Mouse (Mus musculus): ENCODE results near the gene Mex3a. TPM values are rescaled to one million over a fixed set of nuclear protein-coding genes. Genes with fewer than 3 reads are reported as not detected.
"Not testable (repeated sequence)": the region's sequence is repeated elsewhere in the genome, so short reads cannot be mapped to it uniquely, and the experiment has no call there.

Gene Mex3a
- total RNA-seq, 2 experiments from 2014 or later: 2.8 to 3.0 TPM

- DNase-seq (ENCODE audit: low spot score in 2 of 2): no peak
- intact Hi-C loops (cut with DNase I): no loop called here
These were observed 24.4 kb downstream of the Mex3a start for GRCm38 (mm10) chr3:88556616-88557015.

DNA sequence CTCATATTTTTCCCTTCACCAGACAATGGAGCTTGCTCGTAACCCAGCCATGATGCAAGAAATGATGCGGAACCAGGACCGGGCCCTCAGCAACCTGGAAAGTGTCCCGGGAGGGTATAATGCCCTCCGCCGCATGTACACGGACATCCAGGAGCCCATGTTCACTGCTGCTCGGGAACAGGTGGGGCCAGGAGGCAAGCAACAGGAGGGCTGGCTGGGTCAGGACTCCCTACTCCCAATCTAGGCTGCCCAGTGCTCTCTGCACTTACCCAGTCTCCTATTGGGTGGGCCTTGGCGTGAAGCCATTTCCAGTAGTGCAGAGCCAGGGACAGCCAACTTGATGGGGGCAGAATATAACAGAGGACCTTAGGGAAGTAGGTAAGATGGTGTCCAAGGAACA, 27.4 kb downstream of the Mex3a start:
- intact Hi-C loops (cut with DNase I): no loop called here
- no peak for DNase-seq (ENCODE audit: low spot score in 2 of 2)

DNA sequence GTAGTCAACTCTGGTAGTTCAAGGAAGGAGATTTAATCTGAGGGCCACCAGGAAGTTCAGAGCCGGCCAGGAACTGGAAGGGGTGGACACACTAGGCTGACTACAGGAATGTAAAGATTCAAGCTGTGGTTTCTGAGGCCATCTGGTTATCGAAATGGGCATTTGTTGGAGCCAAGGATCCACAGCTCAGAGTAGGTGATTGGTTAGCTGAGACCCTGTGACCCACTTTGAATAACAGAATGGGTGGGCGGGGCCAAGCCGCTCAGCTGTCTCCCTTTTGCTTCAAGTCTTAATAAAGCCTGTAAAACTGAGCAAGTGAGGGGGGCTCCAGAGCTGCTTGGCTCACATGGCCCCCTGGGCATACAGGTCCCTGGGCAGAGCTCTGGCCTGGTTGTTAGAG, 29.8 kb downstream of the Mex3a start:
- intact Hi-C loops (cut with DNase I): no loop called here
- no peak for DNase-seq (ENCODE audit: low spot score in 2 of 2)

DNA sequence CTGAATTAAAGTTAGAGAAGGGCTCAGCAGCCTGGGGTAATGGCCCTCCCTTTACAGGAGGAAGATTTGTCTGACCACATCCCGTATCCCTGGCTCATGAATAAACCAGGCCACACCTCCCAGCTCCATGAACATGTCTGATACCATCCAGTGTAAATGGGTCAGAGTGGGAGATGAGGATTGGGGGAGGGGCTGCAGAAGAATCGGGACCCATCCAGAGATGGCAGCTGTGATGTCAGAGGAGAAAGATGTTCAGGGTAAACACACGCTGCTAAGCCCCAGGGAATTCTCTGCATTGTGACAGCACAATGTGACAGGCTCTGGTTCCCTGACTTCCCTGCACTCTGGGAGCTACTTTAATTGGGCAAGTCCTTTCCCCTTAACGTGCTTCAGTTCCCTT, 31.2 kb downstream of the Mex3a start:
- intact Hi-C loops (cut with DNase I): no loop called here
- DNase-seq (ENCODE audit: low spot score in 2 of 2): no peak

- intact Hi-C loops (cut with DNase I): no loop called here
- DNase-seq (ENCODE audit: low spot score in 2 of 2): no peak
These were observed 31.8 kb downstream of the Mex3a start for GRCm38 (mm10) chr3:88563966-88564365.

DNA sequence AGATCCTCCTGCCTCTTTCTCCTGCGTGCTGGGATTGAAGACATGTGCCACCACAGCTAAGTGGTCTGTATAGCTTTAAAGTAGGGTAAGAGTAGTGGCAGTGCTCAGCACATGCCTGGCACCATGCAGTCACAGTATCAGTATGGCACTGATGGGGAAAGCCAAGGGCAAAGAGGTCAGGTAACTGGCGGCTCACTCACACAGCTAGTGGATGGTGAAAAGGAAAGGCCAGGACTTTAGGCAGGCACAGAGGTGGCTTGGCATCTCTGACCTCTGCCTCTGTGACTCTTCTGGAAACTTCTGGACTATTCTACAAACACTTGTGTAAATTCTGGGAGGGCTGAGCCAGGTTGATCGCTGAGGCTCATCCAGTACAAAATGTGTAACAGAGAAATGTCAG, 33.9 kb downstream of the Mex3a start:
- intact Hi-C loops (cut with DNase I): no loop called here
- DNase-seq (ENCODE audit: low spot score in 2 of 2): no peak

- DNase-seq (ENCODE audit: low spot score in 2 of 2): no peak
- intact Hi-C loops (cut with DNase I): no loop called here
These were observed 34.4 kb downstream of the Mex3a start for GRCm38 (mm10) chr3:88566536-88567061.

GRCm38 (mm10) chr3:88567892-88568291, 35.7 kb downstream of the Mex3a start:
- no peak for DNase-seq (ENCODE audit: low spot score in 2 of 2)
- intact Hi-C loops (cut with DNase I): no loop called here

DNA sequence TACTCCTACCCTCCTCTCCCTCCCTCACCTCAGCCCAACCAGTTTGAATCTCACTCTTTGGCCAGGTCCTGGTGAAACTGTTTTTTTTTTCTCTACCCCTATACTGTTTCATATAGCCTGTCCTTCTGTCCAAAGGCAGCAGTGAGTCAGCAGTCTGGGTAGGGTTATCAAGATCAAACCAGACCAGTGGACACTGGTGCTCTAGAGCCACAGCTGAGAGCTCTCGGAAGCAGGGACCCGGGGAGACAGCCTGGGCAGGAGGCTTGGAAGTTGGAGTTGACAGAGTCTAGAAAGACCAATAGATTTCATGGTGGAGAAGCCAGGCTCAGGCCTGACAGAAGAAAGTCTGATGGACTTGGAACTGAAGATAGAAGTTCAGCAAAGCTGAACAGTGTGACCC, 36.4 kb downstream of the Mex3a start:
- no peak for DNase-seq (ENCODE audit: low spot score in 2 of 2)
- intact Hi-C loops (cut with DNase I): no loop called here

GRCm38 (mm10) chr3:88569093-88569492, 36.9 kb downstream of the Mex3a start:
- no peak for DNase-seq (ENCODE audit: low spot score in 2 of 2)

GRCm38 (mm10) chr3:88569694-88570093, 37.5 kb downstream of the Mex3a start:
- intact Hi-C loops (cut with DNase I): no loop called here
- DNase-seq (ENCODE audit: low spot score in 2 of 2): no peak

More at GRCm38 (mm10) chr3:88569093-88569492, 36.9 kb downstream of the Mex3a start:
- intact Hi-C loops (cut with DNase I): no loop called here

DNA sequence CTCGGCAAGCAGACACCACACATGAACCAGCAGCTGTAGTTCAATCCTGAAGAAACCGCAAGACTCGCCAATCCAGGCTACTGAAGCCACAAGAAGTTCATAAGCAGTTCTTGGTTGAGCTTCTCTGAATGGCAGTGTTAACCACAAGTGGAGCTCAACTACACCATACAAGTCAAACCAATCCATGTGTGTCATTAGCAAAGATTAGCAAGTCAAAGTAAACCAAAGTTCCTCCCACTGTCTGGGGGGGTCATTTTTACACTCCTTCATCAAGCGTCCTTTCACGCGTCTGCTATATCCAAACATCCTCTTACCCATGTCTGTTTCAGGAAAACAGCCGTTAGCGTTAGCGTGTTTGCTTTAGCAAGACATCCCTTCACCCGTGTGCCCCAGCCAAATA, 38.1 kb downstream of the Mex3a start:
- intact Hi-C loops (cut with DNase I): no loop called here

DNA sequence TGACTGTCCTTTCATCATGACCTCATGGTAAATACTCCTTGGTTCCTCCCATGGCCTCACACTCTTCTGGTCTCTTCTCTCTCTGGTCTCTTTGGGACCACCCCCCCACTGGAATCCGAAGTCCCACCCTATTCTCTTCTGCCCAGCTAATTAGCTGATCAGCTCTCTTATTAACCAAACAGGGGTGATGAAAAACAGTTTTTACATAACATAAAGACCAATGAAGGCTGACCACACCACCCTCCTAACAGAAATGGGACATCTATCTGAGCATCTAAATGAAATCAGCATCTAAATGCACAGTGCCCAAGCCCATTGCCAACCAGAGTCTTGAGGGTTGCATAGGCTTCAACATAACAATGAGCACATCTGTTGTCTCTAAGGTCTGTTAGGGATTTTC, 39.7 kb downstream of the Mex3a start:
- intact Hi-C loops (cut with DNase I): no loop called here
- no peak for DNase-seq (ENCODE audit: low spot score in 2 of 2)

More for the DNA sequence above, 38.1 kb downstream of the Mex3a start:
- no peak for DNase-seq (ENCODE audit: low spot score in 2 of 2)

- no peak for DNase-seq (ENCODE audit: low spot score in 2 of 2)
- intact Hi-C loops (cut with DNase I): no loop called here
These were observed 40.6 kb downstream of the Mex3a start for GRCm38 (mm10) chr3:88572835-88573234.

DNA sequence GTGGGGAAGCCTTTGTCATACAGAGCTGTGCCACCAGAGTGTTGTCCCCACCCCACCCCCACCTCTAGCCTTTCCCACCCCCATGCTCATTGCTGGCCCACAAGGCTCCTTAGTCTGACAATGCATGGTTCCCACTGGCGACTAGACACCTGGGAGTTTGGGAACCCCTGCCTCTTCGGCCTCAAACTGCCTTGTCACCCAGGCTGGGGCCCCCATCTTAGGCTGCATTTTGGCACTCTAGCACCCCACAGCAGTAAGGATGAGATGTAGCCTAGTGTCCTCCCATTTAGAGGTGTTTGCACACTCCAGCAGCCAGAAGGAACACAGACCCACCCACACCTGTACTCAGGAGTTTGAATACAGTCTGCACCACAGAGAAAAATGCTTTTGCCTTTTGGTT, 41.6 kb downstream of the Mex3a start:
- no peak for DNase-seq (ENCODE audit: low spot score in 2 of 2)
- intact Hi-C loops (cut with DNase I): no loop called here

DNA sequence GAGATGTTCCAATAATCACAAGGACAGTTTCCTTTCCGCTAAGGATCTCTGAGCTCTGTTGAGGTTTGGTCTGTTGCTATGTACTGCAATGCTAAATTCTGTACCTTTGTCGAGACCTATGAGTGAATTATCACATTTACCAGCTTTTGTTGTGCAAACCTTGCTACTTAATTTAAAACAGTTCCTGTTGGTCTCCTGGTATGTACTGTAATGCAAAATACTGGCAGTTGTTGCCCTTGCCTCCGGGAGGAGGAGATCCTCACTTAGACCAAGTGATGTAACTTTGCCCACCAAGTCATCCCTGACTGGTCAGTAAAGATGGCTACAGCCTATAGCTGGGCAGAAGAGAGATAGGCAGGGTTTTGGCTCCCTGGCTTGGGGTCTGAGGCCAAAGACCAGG, 43.3 kb downstream of the Mex3a start, which contains the start of gene Ssr2:
Gene Ssr2, plus strand, starts transcription at position 337 of the 400 bp plus-strand sequence.
- intact Hi-C loops (cut with DNase I): no loop called here
- DNase-seq (ENCODE audit: low spot score in 2 of 2): no peak

- intact Hi-C loops (cut with DNase I); DNase-seq (ENCODE audit: low spot score in 2 of 2): not testable (repeated sequence)
These were observed 45.7 kb downstream of the Mex3a start for GRCm38 (mm10) chr3:88577846-88578245.

DNA sequence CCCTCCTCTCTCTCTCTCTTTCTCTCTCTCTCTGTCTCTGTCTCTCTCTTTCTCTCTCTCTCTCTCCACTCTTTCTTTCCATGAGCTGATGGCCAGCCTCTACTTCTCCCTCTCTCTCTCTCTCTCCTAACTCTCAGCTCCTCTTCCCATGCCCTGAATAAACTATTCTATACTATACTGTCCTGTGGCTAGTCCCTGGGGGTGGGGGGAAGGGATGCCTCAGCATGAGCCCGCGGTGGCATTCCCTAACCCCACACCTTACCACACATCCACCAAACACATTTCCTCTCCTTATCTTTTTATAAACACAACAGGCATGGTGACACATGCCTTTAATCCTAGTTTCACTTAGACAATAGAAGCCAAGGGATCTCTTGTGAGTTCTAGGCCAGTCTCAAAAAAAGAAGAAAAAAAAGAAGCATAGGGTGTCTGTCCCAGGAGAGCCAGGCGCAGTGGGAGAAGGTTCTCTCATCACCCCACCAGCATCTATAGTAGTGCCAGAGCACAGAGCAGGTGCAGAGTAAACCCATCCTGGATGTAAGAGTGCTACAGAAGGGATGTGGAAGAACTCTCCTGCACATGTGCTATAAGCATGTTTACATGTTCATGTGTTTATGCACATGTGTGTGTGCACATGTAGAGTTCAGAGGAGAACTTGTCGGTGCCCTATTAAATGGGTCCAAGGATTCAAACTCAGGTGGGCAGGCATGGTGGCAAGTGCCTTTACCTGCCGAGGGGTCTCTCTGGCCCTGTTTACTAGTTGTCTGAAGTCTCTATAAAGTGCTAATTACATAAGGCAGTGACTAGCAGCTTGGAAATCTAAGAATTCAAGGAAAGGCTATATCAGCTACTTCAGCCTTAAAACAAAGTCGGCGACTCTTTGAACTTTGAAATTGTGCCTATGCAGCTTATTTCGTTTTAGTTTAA, 46.6 kb downstream of the Mex3a start:
- DNase-seq (ENCODE audit: low spot score in 2 of 2): no peak
- intact Hi-C loops (cut with DNase I): no loop called here

GRCm38 (mm10) chr3:88579454-88580117, 47.4 kb downstream of the Mex3a start:
- intact Hi-C loops (cut with DNase I): no loop called here
- DNase-seq (ENCODE audit: low spot score in 2 of 2): peak; percentile 80 to 88

- intact Hi-C loops (cut with DNase I): no loop called here
- DNase-seq (ENCODE audit: low spot score in 2 of 2): no peak
These were observed 53.6 kb downstream of the Mex3a start for GRCm38 (mm10) chr3:88585769-88586168.

GRCm38 (mm10) chr3:88586640-88587039, 54.4 kb downstream of the Mex3a start:
- intact Hi-C loops (cut with DNase I): no loop called here
- DNase-seq (ENCODE audit: low spot score in 2 of 2): no peak
